Mouse (Mus musculus): ENCODE measurements around the gene Tax1bp3. TPM values are rescaled to one million over a fixed set of nuclear protein-coding genes. Genes with fewer than 3 reads are reported as not detected.

Gene Tax1bp3
- polyA plus RNA-seq, 1 experiment from 2014 or later = 131 TPM

GRCm38 (mm10) chr11:73155071-73155470 lies 21.8 kb upstream of the Tax1bp3 start:
- WGBS = 79% methylated on average over 6 of the region's 6 CpGs

GRCm38 (mm10) chr11:73159957-73160810 lies 16.7 kb upstream of the Tax1bp3 start, which contains the start of gene P2rx5:
P2rx5 (plus strand) TSS chr11:73160421.
- 3% methylated on average over 49 of the region's 49 CpGs for WGBS
- ATAC-seq (ENCODE audit: low FRiP score, low read depth) = peak; percentile 79; the same call in 1 of the 2 replicates
- no peaks in the 10 kb centered on the region for H3K36me3 ChIP-seq
- H3K4me3 ChIP-seq = peak within 1 kb of the TSS; percentile 47
- H3K4me1 ChIP-seq (replicated peaks) = peaks cover 14% of the 10 kb centered on the region
- no peak within 1 kb of the TSS for H3K27ac ChIP-seq (replicated peaks)
- H3K27me3 ChIP-seq = peaks cover 16% of the 10 kb centered on the region; the same call in 1 of the 2 replicates
- H3K4me2 ChIP-seq = peak within 1 kb of the TSS; percentile 93
- peak within 1 kb of the TSS; percentile 49 for H3K9ac ChIP-seq
- no peaks in the 10 kb centered on the region for H3K9me3 ChIP-seq

More at GRCm38 (mm10) chr11:73155071-73155470, 21.8 kb upstream of the Tax1bp3 start:
- no peak overlapping the region for H3K4me3 ChIP-seq
- no peak overlapping the region for H3K9ac ChIP-seq
- no peaks in the 10 kb centered on the region for H3K9me3 ChIP-seq
- H3K4me2 ChIP-seq = no peak overlapping the region
- H3K27me3 ChIP-seq = peaks cover 5% of the 10 kb centered on the region; the same call in 1 of the 2 replicates
- no peak overlapping the region for H3K27ac ChIP-seq (replicated peaks)
- no peak for ATAC-seq (ENCODE audit: low FRiP score, low read depth)
- no peaks in the 10 kb centered on the region for H3K36me3 ChIP-seq
- peaks cover 4% of the 10 kb centered on the region; the same call in 1 of the 2 replicates for H3K4me1 ChIP-seq (replicated peaks)

- Histone ChIP-seq H3K4me1 (replicated peaks) (peaks cover 14% of the 10 kb centered on the region), H3K9me3 (no peaks in the 10 kb centered on the region), H3K9ac (0 out of 2 replicates have a peak overlapping the region, but pooled peaks have one; percentile 49), H3K27ac (replicated peaks) (no peak overlapping the region), H3K36me3 (no peaks in the 10 kb centered on the region), H3K4me3 (peak overlapping the region; percentile 47), H3K4me2 (peak overlapping the region; percentile 93), H3K27me3 (peaks cover 16% of the 10 kb centered on the region; the same call in 1 of the 2 replicates)
- ATAC-seq (ENCODE audit: low FRiP score, low read depth) = no peak
- WGBS = 32% methylated on average over 6 of the region's 6 CpGs
Observed at GRCm38 (mm10) chr11:73160811-73161200, 16.1 kb upstream of the Tax1bp3 start.

GRCm38 (mm10) chr11:73161616-73162015 lies 15.3 kb upstream of the Tax1bp3 start:
- 93% methylated on average over 4 of the region's 4 CpGs for WGBS
- Histone ChIP-seq H3K4me2 (no peak overlapping the region), H3K9ac (no peak overlapping the region)

DNA sequence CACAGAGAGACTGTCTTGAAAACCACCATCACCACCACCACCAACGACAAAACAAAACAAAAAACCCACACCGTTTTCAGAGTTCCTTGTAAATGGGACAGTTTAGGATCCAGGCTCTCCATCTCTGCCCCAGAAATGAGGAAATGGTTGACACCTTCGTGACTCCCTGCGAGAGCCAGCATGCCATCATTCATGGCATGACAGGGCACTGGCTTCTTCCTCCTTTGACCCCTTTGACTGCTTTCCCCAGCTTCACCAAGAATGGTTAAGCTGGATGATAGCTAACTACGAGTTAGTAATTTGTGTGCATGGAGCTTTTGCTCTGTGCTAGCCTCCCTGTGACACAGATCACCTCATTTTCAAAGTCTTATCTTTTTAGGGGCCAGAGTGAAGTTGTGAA lies 14.6 kb upstream of the Tax1bp3 start:
- Histone ChIP-seq H3K27me3 (peaks cover 16% of the 10 kb centered on the region; the same call in 1 of the 2 replicates), H3K36me3 (no peaks in the 10 kb centered on the region), H3K27ac (replicated peaks) (no peak overlapping the region), H3K4me2 (no peak overlapping the region), H3K4me1 (replicated peaks) (peaks cover 14% of the 10 kb centered on the region), H3K4me3 (no peak overlapping the region), H3K9me3 (no peaks in the 10 kb centered on the region), H3K9ac (no peak overlapping the region)
- ATAC-seq (ENCODE audit: low FRiP score, low read depth) = no peak
- WGBS = 67% methylated on average over 5 of the region's 5 CpGs

More at GRCm38 (mm10) chr11:73161616-73162015, 15.3 kb upstream of the Tax1bp3 start:
- Histone ChIP-seq H3K4me3 (no peak overlapping the region), H3K36me3 (no peaks in the 10 kb centered on the region), H3K9me3 (no peaks in the 10 kb centered on the region), H3K27me3 (peaks cover 16% of the 10 kb centered on the region; the same call in 1 of the 2 replicates), H3K4me1 (replicated peaks) (peaks cover 14% of the 10 kb centered on the region), H3K27ac (replicated peaks) (no peak overlapping the region)
- ATAC-seq (ENCODE audit: low FRiP score, low read depth) = no peak

DNA sequence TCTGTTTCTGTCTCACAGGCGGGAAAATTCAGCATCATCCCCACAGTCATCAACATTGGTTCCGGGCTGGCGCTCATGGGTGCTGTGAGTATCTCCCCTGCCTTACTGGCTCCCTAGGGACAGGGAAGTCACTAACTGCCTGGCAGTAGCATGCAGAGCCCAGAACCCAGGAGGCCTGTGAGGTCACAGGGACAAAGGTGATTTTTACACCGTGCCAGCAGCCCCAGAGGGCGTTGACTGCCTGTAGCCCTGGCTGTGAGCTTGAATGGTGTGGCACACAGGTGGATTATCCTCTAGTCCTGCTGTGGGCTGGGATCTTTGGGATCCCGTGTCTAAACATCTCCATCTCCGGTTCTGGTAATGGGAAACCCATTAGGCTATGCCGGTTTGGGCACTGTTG lies 8.8 kb upstream of the Tax1bp3 start:
- Histone ChIP-seq H3K36me3 (no peaks in the 10 kb centered on the region), H3K27ac (replicated peaks) (no peak overlapping the region), H3K27me3 (no peaks in the 10 kb centered on the region), H3K4me1 (replicated peaks) (peaks cover 5% of the 10 kb centered on the region; the same call in 1 of the 2 replicates), H3K9me3 (no peaks in the 10 kb centered on the region), H3K4me2 (no peak overlapping the region), H3K4me3 (no peak overlapping the region), H3K9ac (no peak overlapping the region)
- WGBS = 85% methylated on average over 8 of the region's 8 CpGs
- no peak for ATAC-seq (ENCODE audit: low FRiP score, low read depth)

- WGBS = 81% methylated on average over 6 of the region's 6 CpGs
- Histone ChIP-seq H3K27me3 (no peaks in the 10 kb centered on the region), H3K4me3 (no peak overlapping the region)
Observed at GRCm38 (mm10) chr11:73168576-73168975, 8.3 kb upstream of the Tax1bp3 start.

DNA sequence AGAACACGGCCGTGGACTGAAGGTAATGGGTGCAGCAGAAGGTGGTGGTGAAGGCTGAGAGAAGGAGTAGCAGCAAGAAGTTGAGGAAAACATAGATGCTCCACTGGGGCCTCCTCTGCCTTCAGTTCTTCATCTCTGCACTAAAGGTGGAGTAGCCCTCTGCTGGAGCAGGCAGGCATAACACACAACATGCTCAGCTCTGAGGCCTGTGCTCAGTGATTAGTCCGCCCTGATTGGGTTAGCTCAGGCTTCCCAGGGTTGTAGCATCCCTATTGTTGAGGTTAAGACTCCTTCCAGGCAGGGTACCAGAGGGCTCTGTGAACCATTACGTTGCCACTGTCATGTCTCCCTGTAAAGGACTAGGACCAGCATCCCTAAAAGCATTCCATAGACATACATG lies 7.7 kb upstream of the Tax1bp3 start:
- WGBS = 45% methylated on average over 4 of the region's 4 CpGs
- no peak overlapping the region for H3K4me2 ChIP-seq
- 0 out of 2 replicates have a peak, but pooled peaks cover under 1% of the 10 kb centered on the region for H3K36me3 ChIP-seq
- no peak overlapping the region for H3K4me3 ChIP-seq
- no peak overlapping the region for H3K9ac ChIP-seq
- ATAC-seq (ENCODE audit: low FRiP score, low read depth) = no peak; the same call in 1 of the 2 replicates
- no peaks in the 10 kb centered on the region for H3K9me3 ChIP-seq
- no peaks in the 10 kb centered on the region for H3K27me3 ChIP-seq
- peaks cover 5% of the 10 kb centered on the region; the same call in 1 of the 2 replicates for H3K4me1 ChIP-seq (replicated peaks)
- H3K27ac ChIP-seq (replicated peaks) = no peak overlapping the region

More at GRCm38 (mm10) chr11:73168576-73168975, 8.3 kb upstream of the Tax1bp3 start:
- ATAC-seq (ENCODE audit: low FRiP score, low read depth) = no peak
- H3K27ac ChIP-seq (replicated peaks) = no peak overlapping the region
- H3K9me3 ChIP-seq = no peaks in the 10 kb centered on the region
- H3K4me1 ChIP-seq (replicated peaks) = peaks cover 5% of the 10 kb centered on the region; the same call in 1 of the 2 replicates
- no peak overlapping the region for H3K4me2 ChIP-seq
- H3K9ac ChIP-seq = no peak overlapping the region
- H3K36me3 ChIP-seq = no peaks in the 10 kb centered on the region

DNA sequence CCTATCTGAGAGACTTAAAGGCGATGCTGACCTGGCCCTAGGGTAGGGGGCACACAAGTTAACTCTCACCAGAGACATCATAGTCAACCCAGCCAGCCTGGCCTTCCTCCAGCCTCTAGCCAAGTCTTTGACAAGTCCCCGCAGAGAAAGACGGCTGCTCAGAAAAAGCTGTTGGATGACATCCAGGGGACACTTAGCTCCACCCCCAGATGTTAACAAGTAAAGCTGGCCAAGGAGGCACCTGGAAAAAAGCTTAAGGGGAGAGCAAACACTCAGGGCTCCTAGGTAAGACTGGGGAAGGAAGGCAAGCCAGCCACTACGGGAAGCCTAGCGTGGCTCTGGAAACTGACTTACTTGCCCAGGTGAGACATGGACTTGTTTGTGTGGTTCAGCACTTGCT lies 4.7 kb upstream of the Tax1bp3 start:
- H3K4me1 ChIP-seq (replicated peaks) = peaks cover 21% of the 10 kb centered on the region
- H3K9me3 ChIP-seq = no peaks in the 10 kb centered on the region
- H3K9ac ChIP-seq = no peak overlapping the region
- H3K36me3 ChIP-seq = 0 out of 2 replicates have a peak, but pooled peaks cover 5% of the 10 kb centered on the region
- H3K27me3 ChIP-seq = no peaks in the 10 kb centered on the region
- WGBS = 65% methylated on average over 5 of the region's 5 CpGs
- H3K4me2 ChIP-seq = no peak overlapping the region
- H3K27ac ChIP-seq (replicated peaks) = no peak overlapping the region
- H3K4me3 ChIP-seq = no peak overlapping the region
- ATAC-seq (ENCODE audit: low FRiP score, low read depth) = no peak

DNA sequence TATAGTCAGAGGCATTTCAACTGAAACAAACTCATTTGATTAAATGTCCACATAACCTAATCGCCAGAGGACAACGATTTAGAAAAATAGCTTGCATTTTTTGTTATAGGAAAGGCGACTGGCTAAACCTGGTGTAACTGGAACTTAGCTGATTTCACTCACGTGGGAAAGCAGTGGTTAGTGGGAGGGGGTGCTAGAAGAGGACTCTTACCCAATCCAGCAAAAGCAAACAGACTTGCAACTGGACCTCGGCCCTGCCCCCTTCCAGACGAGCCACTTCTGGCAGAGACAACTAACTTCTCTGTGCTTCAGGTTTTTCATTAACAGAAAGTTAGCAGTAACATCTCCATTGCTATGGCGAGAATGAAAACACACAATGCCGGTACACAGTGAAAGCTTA lies 1.3 kb upstream of the Tax1bp3 start:
- H3K4me1 ChIP-seq (replicated peaks) = peaks cover 41% of the 10 kb centered on the region
- 41% methylated on average over 8 of the region's 8 CpGs for WGBS

DNA sequence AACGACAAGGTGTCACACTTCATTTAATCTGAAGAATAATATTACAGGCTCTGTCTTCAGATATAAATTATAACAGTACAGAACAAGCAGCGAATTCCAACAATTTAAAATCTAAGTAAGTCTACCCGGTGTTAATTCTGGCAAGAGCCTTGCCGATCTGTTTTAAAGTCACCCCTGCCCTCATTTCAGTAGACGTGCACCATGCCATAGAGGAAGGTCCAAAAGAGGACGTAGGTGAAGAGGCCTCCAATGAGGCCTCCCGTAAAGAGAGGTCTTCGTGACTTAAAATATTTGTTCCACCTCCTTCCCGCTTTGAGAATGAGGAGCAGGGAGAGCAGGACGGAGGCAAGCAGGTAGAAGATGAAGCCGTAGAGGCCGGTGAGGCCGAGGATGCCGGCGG lies 697 bp upstream of the Tax1bp3 start:
- H3K27ac ChIP-seq (replicated peaks) = peak overlapping the region; percentile 85
- H3K4me2 ChIP-seq = peak overlapping the region; percentile 61
- H3K9me3 ChIP-seq = no peaks in the 10 kb centered on the region
- H3K4me3 ChIP-seq = peak overlapping the region; percentile 65
- no peak for ATAC-seq (ENCODE audit: low FRiP score, low read depth)
- H3K27me3 ChIP-seq = no peaks in the 10 kb centered on the region
- H3K4me1 ChIP-seq (replicated peaks) = peaks cover 41% of the 10 kb centered on the region
- 0 out of 2 replicates have a peak, but pooled peaks cover 11% of the 10 kb centered on the region for H3K36me3 ChIP-seq
- peak overlapping the region; percentile 69 for H3K9ac ChIP-seq
- WGBS = 1% methylated on average over 15 of the region's 15 CpGs

More for the DNA sequence above, 1.3 kb upstream of the Tax1bp3 start:
- peak overlapping the region; percentile 65 for H3K4me3 ChIP-seq
- peak overlapping the region; percentile 61 for H3K4me2 ChIP-seq
- H3K36me3 ChIP-seq = 0 out of 2 replicates have a peak, but pooled peaks cover 8% of the 10 kb centered on the region
- H3K27me3 ChIP-seq = no peaks in the 10 kb centered on the region
- peak overlapping the region; percentile 69; the same call in 1 of the 2 replicates for H3K9ac ChIP-seq
- no peaks in the 10 kb centered on the region for H3K9me3 ChIP-seq
- ATAC-seq (ENCODE audit: low FRiP score, low read depth) = no peak
- no peak overlapping the region for H3K27ac ChIP-seq (replicated peaks)

DNA sequence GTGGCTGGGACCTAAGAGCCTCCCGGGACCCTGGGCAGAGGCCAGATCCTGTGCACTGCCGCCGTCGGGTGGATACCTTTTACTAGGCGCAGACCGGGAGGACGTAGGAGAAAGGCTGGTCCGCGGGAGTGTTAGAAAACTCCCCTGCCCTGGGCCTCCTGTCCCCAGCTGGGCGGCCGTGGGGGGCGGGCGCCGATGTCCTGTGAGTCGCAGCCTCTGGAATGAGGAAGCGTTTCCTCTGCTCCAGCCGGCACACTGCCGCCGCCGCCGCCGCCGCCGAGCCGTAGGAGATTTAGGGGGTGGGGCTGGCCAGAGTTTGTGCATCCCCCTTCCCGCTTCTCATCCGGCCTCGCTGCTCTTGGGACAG lies 609 bp downstream of the Tax1bp3 start:
- peak overlapping the region; percentile 78 for H3K4me2 ChIP-seq
- H3K4me3 ChIP-seq = peak overlapping the region; percentile 65
- peaks cover 38% of the 10 kb centered on the region for H3K4me1 ChIP-seq (replicated peaks)
- H3K27ac ChIP-seq (replicated peaks) = peak overlapping the region; percentile 85
- 0% methylated on average over 28 of the region's 28 CpGs for whole genome bisulfite sequencing
- no peaks in the 10 kb centered on the region for H3K9me3 ChIP-seq
- no peak; the same call in 1 of the 2 replicates for ATAC-seq (ENCODE audit: low FRiP score, low read depth)
- H3K36me3 ChIP-seq = peaks cover 16% of the 10 kb centered on the region
- peak overlapping the region; percentile 76 for H3K9ac ChIP-seq
- H3K27me3 ChIP-seq = no peaks in the 10 kb centered on the region
